Mouse (Mus musculus) hindbrain, postnatal 0 days (tissue): ENCODE measurements around the gene Ermp1. TPM values are rescaled to one million over a fixed set of nuclear protein-coding genes. Genes with fewer than 3 reads are reported as not detected.

Experiments used
- ATAC-seq: fragments of 200-750 bp; cut with Nextera tagmentation; 2 replicates; pipeline ENCODE4 v1.8.0; 2017; ENCODE audit warnings: mild to moderate bottlenecking, moderate TSS enrichment, moderate library complexity
- DNase-seq: peaks from one replicate; pipeline ENCODE4 v3.0.0-alpha.2; 2015; ENCODE audit warnings: low spot score
- H3K27ac ChIP-seq: fragments of 300-500 bp; sonication (generic); 2 replicates; pipeline ENCODE4 v1.5.1; 2014; ENCODE audit warnings: mild to moderate bottlenecking
- H3K27me3 ChIP-seq: fragments of 300-500 bp; sonication (generic); 2 replicates; pipeline ENCODE4 v1.6.1; 2014; ENCODE audit warnings: low read length, mixed read lengths; ENCODE audit not compliant: insufficient read depth
- H3K36me3 ChIP-seq: fragments of 300-500 bp; sonication (generic); 2 replicates; pipeline ENCODE4 v1.6.1; 2014; ENCODE audit warnings: low read length, mixed read lengths; ENCODE audit not compliant: insufficient read depth
- H3K4me1 ChIP-seq: fragments of 300-500 bp; sonication (generic); 2 replicates; pipeline ENCODE4 v1.6.1; 2014; ENCODE audit warnings: antibody characterized with exemption, low read length, mixed read lengths; ENCODE audit not compliant: insufficient read depth
- H3K4me2 ChIP-seq: fragments of 300-500 bp; sonication (generic); 2 replicates; pipeline ENCODE4 v1.6.1; 2014; ENCODE audit warnings: low read depth, mild to moderate bottlenecking, low read length, moderate library complexity, mixed read lengths
- H3K4me3 ChIP-seq: fragments of 300-500 bp; sonication (generic); 2 replicates; pipeline ENCODE4 v1.5.1; 2014; ENCODE audit warnings: low read length
- H3K9ac ChIP-seq: fragments of 300-500 bp; sonication (generic); replicated peaks from 2 replicates; pipeline ENCODE4 v1.6.1; 2014; ENCODE audit warnings: mild to moderate bottlenecking, low read length, moderate library complexity, mixed read lengths
- H3K9me3 ChIP-seq: fragments of 300-500 bp; sonication (generic); 2 replicates; pipeline ENCODE4 v1.6.1; 2016; ENCODE audit warnings: low read length, mixed read lengths
- CTCF ChIP-seq: IDR thresholded peaks from 2 replicates; pipeline ENCODE4 v1.5.1; 2016; ENCODE audit warnings: antibody characterized with exemption, control low read depth, low read depth
- WGBS: fragments of 180-500 bp; shearing (Covaris S2); extraction: QIAGEN DNeasy Blood & Tissue Kit; methylation state at CpG from one replicate; pipeline ENCODE4 v1.1.7; 2014; 5-methylcytosine and 5-hydroxymethylcytosine counted together
- polyA plus RNA-seq: library from polyadenylated mRNA; unstranded; fragments of >200 nt; fragmentation: Nextera tagmentation; extraction: Ambion mirVana; gene quantifications from 2 replicates; pipeline ENCODE4 v1.2.1, GENCODE M21; 2015
- total RNA-seq: library from RNA; depleted of rRNA; stranded (reverse); fragments of >200 nt; gene quantifications from 2 replicates; pipeline ENCODE4 v1.2.3, GENCODE M21; 2014

The Ermp1 gene
- total and polyA plus RNA-seq, 2 experiments from 2014 or later: 11.4 to 28.7 TPM

- Histone ChIP-seq H3K27ac (no peak overlapping the region), H3K27me3 (no peaks in the 10 kb centered on the region), H3K4me3 (no peak overlapping the region), H3K4me2 (no peak overlapping the region), H3K9me3 (no peaks in the 10 kb centered on the region), H3K36me3 (no peaks in the 10 kb centered on the region), H3K4me1 (no peaks in the 10 kb centered on the region), H3K9ac (no peak overlapping the region)
- TF ChIP-seq CTCF: no peak
- DNase-seq (no peak), ATAC-seq (no peak)
- 89% methylated on average over 13 of the region's 13 CpGs for whole genome bisulfite sequencing
Observed at GRCm38 (mm10) chr19:29680182-29681152, 32.3 kb upstream of the Ermp1 start.

- Histone ChIP-seq H3K27me3 (no peaks in the 10 kb centered on the region), H3K27ac (no peak overlapping the region), H3K4me1 (no peaks in the 10 kb centered on the region), H3K9ac (no peak overlapping the region), H3K4me3 (no peak overlapping the region), H3K36me3 (no peaks in the 10 kb centered on the region), H3K9me3 (no peaks in the 10 kb centered on the region), H3K4me2 (no peak overlapping the region)
- TF ChIP-seq CTCF: no peak
- WGBS: 84% methylated on average over 6 of the region's 6 CpGs
- DNase-seq (no peak), ATAC-seq (no peak)
Observed at GRCm38 (mm10) chr19:29678181-29678778, 30.1 kb upstream of the Ermp1 start.

GRCm38 (mm10) chr19:29676479-29677193 lies 28.4 kb upstream of the Ermp1 start:
- Histone ChIP-seq H3K9me3 (no peaks in the 10 kb centered on the region), H3K27ac (no peak overlapping the region), H3K36me3 (no peaks in the 10 kb centered on the region), H3K4me1 (no peaks in the 10 kb centered on the region), H3K9ac (no peak overlapping the region), H3K4me3 (no peak overlapping the region), H3K27me3 (no peaks in the 10 kb centered on the region), H3K4me2 (no peak overlapping the region)
- peak; percentile 14; the same call in 1 of the 2 replicates for TF ChIP-seq CTCF
- DNase-seq (no peak), ATAC-seq (no peak)
- 83% methylated on average over 10 of the region's 10 CpGs for WGBS

DNA sequence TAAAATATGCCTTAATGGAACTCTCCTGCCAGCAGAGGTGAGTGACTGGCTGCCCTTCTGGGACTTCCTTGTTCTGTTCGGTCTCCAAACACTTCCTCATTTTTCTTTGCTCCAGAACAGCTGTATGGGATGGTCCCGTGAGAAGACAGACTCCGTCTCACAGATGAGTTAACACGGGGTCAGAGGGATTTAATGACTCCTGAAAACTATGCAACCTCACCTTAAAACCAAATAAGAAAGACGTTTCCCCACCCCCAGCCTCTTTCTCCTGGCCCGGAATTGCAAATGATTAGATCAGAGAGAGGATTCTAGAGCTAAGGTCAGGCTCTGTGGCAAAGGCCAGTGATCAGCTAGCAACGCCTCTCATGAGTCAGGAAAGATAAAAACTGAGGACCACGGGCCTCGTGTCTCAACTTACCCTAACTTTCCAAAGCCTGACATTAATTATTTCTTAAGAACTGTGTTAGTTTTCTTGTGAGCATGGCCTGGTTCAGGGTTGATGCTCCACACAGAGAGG lies 27.4 kb upstream of the Ermp1 start:
- ATAC-seq: no peak
- 71% methylated on average over 9 of the region's 9 CpGs for WGBS
- H3K27ac ChIP-seq: no peak overlapping the region

GRCm38 (mm10) chr19:29674946-29675345 lies 26.7 kb upstream of the Ermp1 start:
- H3K4me3 ChIP-seq: no peak overlapping the region
- no peaks in the 10 kb centered on the region for H3K4me1 ChIP-seq
- ATAC-seq (no peak), DNase-seq (no peak)
- WGBS: 97% methylated on average over 7 of the region's 7 CpGs
- no peak overlapping the region for H3K9ac ChIP-seq
- no peak for TF ChIP-seq CTCF
- no peak overlapping the region for H3K27ac ChIP-seq
- H3K4me2 ChIP-seq: no peak overlapping the region
- no peaks in the 10 kb centered on the region for H3K36me3 ChIP-seq
- H3K9me3 ChIP-seq: no peaks in the 10 kb centered on the region
- H3K27me3 ChIP-seq: no peaks in the 10 kb centered on the region

More for the DNA sequence above, 27.4 kb upstream of the Ermp1 start:
- Histone ChIP-seq H3K4me3 (no peak overlapping the region), H3K4me2 (no peak overlapping the region), H3K9me3 (no peaks in the 10 kb centered on the region), H3K4me1 (no peaks in the 10 kb centered on the region), H3K36me3 (no peaks in the 10 kb centered on the region), H3K27me3 (no peaks in the 10 kb centered on the region), H3K9ac (no peak overlapping the region)
- no peak for TF ChIP-seq CTCF
- DNase-seq: no peak

DNA sequence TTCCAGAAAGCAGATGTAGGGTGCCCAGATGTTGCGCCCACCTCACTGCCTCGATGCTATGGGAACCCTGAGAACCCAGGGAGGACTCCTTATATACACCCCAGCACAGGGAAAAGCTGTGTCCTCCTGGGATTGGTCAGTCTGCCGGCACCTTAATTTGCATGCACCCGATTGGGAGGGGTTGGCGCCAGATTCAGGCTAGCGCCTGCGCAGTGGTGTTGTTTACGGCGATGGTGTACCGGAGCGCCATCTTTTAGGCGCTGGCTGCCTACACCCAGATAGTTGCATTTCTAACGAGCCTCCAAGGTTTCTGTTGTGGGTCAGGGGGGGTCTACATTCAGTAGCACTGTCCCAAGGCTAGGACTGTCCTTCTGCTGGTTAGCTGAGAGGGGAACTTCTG lies 24.4 kb upstream of the Ermp1 start:
- no peak overlapping the region for H3K9ac ChIP-seq
- DNase-seq (no peak), ATAC-seq (no peak)
- H3K9me3 ChIP-seq: no peaks in the 10 kb centered on the region
- H3K27ac ChIP-seq: no peak overlapping the region
- H3K27me3 ChIP-seq: no peaks in the 10 kb centered on the region
- WGBS: 94% methylated on average over 13 of the region's 13 CpGs
- no peaks in the 10 kb centered on the region for H3K36me3 ChIP-seq
- TF ChIP-seq CTCF: no peak
- H3K4me2 ChIP-seq: no peak overlapping the region
- no peak overlapping the region for H3K4me3 ChIP-seq
- no peaks in the 10 kb centered on the region for H3K4me1 ChIP-seq
